ENCODE assay signal across 14 mouse cellular contexts in the genomic region with DNA sequence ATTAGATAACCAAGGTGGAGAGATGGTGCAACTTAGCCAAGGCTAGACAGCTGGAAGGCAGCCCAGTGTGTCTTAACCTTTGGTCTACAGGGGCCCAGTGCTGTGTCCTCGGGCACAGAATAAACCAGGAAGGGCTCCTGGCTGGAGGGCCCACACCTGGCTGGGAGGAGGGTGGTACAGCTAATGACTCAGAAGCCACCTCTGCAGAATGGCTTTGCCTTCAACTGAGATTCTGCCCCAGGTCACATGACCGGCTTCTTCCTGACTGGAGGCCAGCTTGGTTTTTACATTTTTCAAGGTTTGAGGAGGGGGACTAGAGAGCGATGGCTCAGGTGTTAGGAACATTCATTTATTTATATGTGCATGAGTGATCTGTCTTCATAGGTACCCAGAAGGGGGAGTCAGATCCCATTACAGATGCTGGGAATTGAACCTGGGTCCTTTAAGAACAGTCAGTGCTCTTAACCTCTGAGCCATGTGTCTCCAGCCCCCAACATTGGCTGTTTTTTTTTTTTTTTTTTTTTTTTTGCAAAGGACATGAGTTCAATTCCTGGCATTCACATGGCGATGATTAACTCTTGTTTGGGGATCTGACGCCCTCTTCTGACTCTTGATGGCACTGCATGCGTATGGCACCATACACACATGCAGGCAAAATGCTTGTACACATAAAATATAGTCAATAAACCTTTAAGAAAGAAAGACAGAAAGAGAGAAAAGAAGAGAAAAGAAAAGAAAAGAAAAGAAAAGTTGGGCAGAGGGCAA. TPM values are rescaled to one million over a fixed set of nuclear protein-coding genes. Genes with fewer than 3 reads are reported as not detected.
DNase-seq lines count a peak whose midpoint lies in the region; ATAC-seq and TF ChIP-seq lines count a peak whose summit lies in the region.
"Had no signal": no experiment of that assay in that cellular context is flagged by ENCODE, and none has a peak within 500 bp of the region (broad histone marks: within the 10 kb centered on the region; RNA-seq: fewer than 3 reads in every experiment).

No protein-coding gene starts in this region.

- DNase-seq in forebrain, embryonic 11.5 days (ENCODE audit: low spot score), result peak; percentile 51
- no peak for DNase-seq in forebrain, embryonic 10.5 days (ENCODE audit: extremely low spot score, low spot score)
- peak; percentile 32 for DNase-seq in thymus, postnatal 25 days
- DNase-seq in thymus, adult 2 months, result no peak
- DNase-seq in liver, adult 2 months (ENCODE audit: extremely low read depth, low read depth, low spot score), result no peak
- no peak for DNase-seq in stomach, postnatal 0 days (ENCODE audit: low spot score)
- no peak for DNase-seq in left cerebral cortex, adult 2 months (ENCODE audit: extremely low spot score in 1 of 2, low spot score in 2 of 2)
- DNase-seq in kidney, postnatal 10 days, result no peak
- DNase-seq: adrenal gland, adult 2 months; cerebellum, postnatal 36 days; kidney, adult 18-20 months had no signal

- H3K4me2 ChIP-seq in forebrain, embryonic 11.5 days (ENCODE audit: low read depth, low read length, severe bottlenecking), result no peak overlapping the region
- H3K4me2 ChIP-seq in stomach, postnatal 0 days (replicated peaks; ENCODE audit: low read depth), result no peak overlapping the region
- H3K4me2 ChIP-seq: forebrain, embryonic 15.5 days; midbrain, embryonic 11.5 days had no signal

- H3K4me3 ChIP-seq in forebrain, embryonic 11.5 days (ENCODE audit: low read depth, low read length), result no peak overlapping the region
- H3K4me3 ChIP-seq in forebrain, embryonic 10.5 days, result no peak overlapping the region
- no peak overlapping the region for H3K4me3 ChIP-seq in thymus, adult 2 months (ENCODE audit: control insufficient read depth, insufficient read depth, low read length)
- no peak overlapping the region for H3K4me3 ChIP-seq in liver, adult 2 months (ENCODE audit: insufficient read depth, low read depth, low read length)
- H3K4me3 ChIP-seq in stomach, postnatal 0 days (ENCODE audit: low read depth, low read length), result no peak overlapping the region
- H3K4me3 ChIP-seq in left cerebral cortex, adult 2 months, result no peak overlapping the region
- H3K4me3 ChIP-seq: forebrain, embryonic 15.5 days; heart, embryonic 13.5 days had no signal

- H3K4me1 ChIP-seq in forebrain, embryonic 11.5 days (replicated peaks; ENCODE audit: control insufficient read depth, insufficient read depth, low read length), result no peaks in the 10 kb centered on the region
- H3K4me1 ChIP-seq in forebrain, embryonic 10.5 days, result no peaks in the 10 kb centered on the region
- peaks cover 15% of the 10 kb centered on the region for H3K4me1 ChIP-seq in thymus, adult 2 months (replicated peaks; ENCODE audit: control insufficient read depth, insufficient read depth, low read length)
- peaks cover 7% of the 10 kb centered on the region for H3K4me1 ChIP-seq in liver, adult 2 months (ENCODE audit: control insufficient read depth, insufficient read depth, low read length)
- H3K4me1 ChIP-seq in stomach, postnatal 0 days (replicated peaks; ENCODE audit: control insufficient read depth, insufficient read depth), result no peaks in the 10 kb centered on the region

- no peaks in the 10 kb centered on the region for H3K27me3 ChIP-seq in forebrain, embryonic 11.5 days (ENCODE audit: control insufficient read depth, insufficient read depth, low read length)
- no peaks in the 10 kb centered on the region for H3K27me3 ChIP-seq in forebrain, embryonic 10.5 days (ENCODE audit: poor library complexity, severe bottlenecking)
- no peaks in the 10 kb centered on the region for H3K27me3 ChIP-seq in thymus, adult 2 months (ENCODE audit: control insufficient read depth, insufficient read depth, low read length)
- no peaks in the 10 kb centered on the region for H3K27me3 ChIP-seq in liver, adult 2 months (ENCODE audit: control insufficient read depth, insufficient read depth, low read length)
- no peaks in the 10 kb centered on the region for H3K27me3 ChIP-seq in stomach, postnatal 0 days (ENCODE audit: control insufficient read depth, insufficient read depth, low read length)
- H3K27me3 ChIP-seq: forebrain, embryonic 15.5 days; heart, embryonic 13.5 days had no signal

- no peak for TF ChIP-seq EP300 in stomach, postnatal 0 days (optimal IDR thresholded peaks at IDR 0.05)

- intact Hi-C loops in left cerebral cortex, adult 2 months (cut with DNase I), result no loop called here

- no peaks in the 10 kb centered on the region for H3K9me3 ChIP-seq in forebrain, embryonic 11.5 days (ENCODE audit: control insufficient read depth, low read length)
- no peaks in the 10 kb centered on the region for H3K9me3 ChIP-seq in forebrain, embryonic 10.5 days
- no peaks in the 10 kb centered on the region for H3K9me3 ChIP-seq in stomach, postnatal 0 days (ENCODE audit: control insufficient read depth, low read length)
- H3K9me3 ChIP-seq: forebrain, embryonic 15.5 days; heart, embryonic 13.5 days had no signal

- no peak overlapping the region for H3K27ac ChIP-seq in forebrain, embryonic 11.5 days (ENCODE audit: low read depth, low read length)
- H3K27ac ChIP-seq in forebrain, embryonic 10.5 days, result no peak overlapping the region
- H3K27ac ChIP-seq in thymus, adult 2 months (ENCODE audit: control insufficient read depth, insufficient read depth, low read length), result no peak overlapping the region; the same call in 1 of the 2 replicates
- no peak overlapping the region for H3K27ac ChIP-seq in liver, adult 2 months (replicated peaks; ENCODE audit: insufficient read depth, low read depth, low read length)
- no peak overlapping the region for H3K27ac ChIP-seq in stomach, postnatal 0 days (replicated peaks)
- no peak overlapping the region for H3K27ac ChIP-seq in left cerebral cortex, adult 2 months
- H3K27ac ChIP-seq: forebrain, embryonic 15.5 days; heart, embryonic 13.5 days had no signal

- ATAC-seq in forebrain, embryonic 11.5 days (replicated peaks; ENCODE audit: low FRiP score), result no peak
- ATAC-seq in stomach, postnatal 0 days (ENCODE audit: low FRiP score, low TSS enrichment), result peak; percentile 47; the same call in 1 of the 2 replicates
- ATAC-seq: forebrain, embryonic 15.5 days had no signal

- H3K36me3 ChIP-seq in forebrain, embryonic 11.5 days (ENCODE audit: control insufficient read depth, insufficient read depth, low read length), result peaks cover 3% of the 10 kb centered on the region; the same call in 1 of the 2 replicates
- H3K36me3 ChIP-seq in forebrain, embryonic 10.5 days (replicated peaks), result peaks cover 99% of the 10 kb centered on the region
- H3K36me3 ChIP-seq in thymus, adult 2 months (ENCODE audit: control insufficient read depth, insufficient read depth, low read length), result peaks cover 69% of the 10 kb centered on the region
- no peaks in the 10 kb centered on the region for H3K36me3 ChIP-seq in liver, adult 2 months (ENCODE audit: control insufficient read depth, insufficient read depth, low read length)
- H3K36me3 ChIP-seq in stomach, postnatal 0 days (ENCODE audit: control insufficient read depth, insufficient read depth, low read length), result no peaks in the 10 kb centered on the region
- H3K36me3 ChIP-seq: forebrain, embryonic 15.5 days had no signal

- 84% methylated on average over 6 of the region's 6 CpGs for WGBS in forebrain, embryonic 11.5 days
- WGBS in forebrain, embryonic 10.5 days, result 81% methylated on average over 6 of the region's 6 CpGs
- 88% methylated on average over 6 of the region's 6 CpGs for WGBS in thymus, adult 2 months
- WGBS in liver, adult 2 months, result 80% methylated on average over 6 of the region's 6 CpGs
- 91% methylated on average over 6 of the region's 6 CpGs for whole genome bisulfite sequencing in stomach, postnatal 0 days

- H3K79me2 ChIP-seq in liver, adult 2 months (ENCODE audit: control insufficient read depth, insufficient read depth, low read length), result no peaks in the 10 kb centered on the region

- no peak overlapping the region for H3K9ac ChIP-seq in forebrain, embryonic 11.5 days (ENCODE audit: low read length)
- H3K9ac ChIP-seq in liver, adult 2 months (ENCODE audit: low read depth, low read length), result no peak overlapping the region
- no peak overlapping the region for H3K9ac ChIP-seq in stomach, postnatal 0 days (ENCODE audit: low read length)
- H3K9ac ChIP-seq: forebrain, embryonic 15.5 days had no signal

- TF ChIP-seq POLR2A in thymus, adult 2 months (IDR thresholded peaks at IDR 0.05; ENCODE audit: control insufficient read depth, extremely low read depth, insufficient read depth, low read length, poor library complexity), result no peak
- no peak for TF ChIP-seq POLR2A in liver, adult 2 months (IDR thresholded peaks at IDR 0.05; ENCODE audit: extremely low read depth, insufficient read depth, low read length)

- no peak for TF ChIP-seq CTCF in thymus, adult 2 months (IDR thresholded peaks at IDR 0.05; ENCODE audit: borderline replicate concordance, control insufficient read depth, extremely low read depth, insufficient read depth, low read length, poor library complexity)
- TF ChIP-seq CTCF in liver, adult 2 months (IDR thresholded peaks at IDR 0.05; ENCODE audit: low read depth, low read length), result peak; percentile 53; the same call in 1 of the 2 replicates
- TF ChIP-seq CTCF in stomach, postnatal 0 days (IDR thresholded peaks at IDR 0.05; ENCODE audit: low read depth), result peak; percentile 61
- no peak; the same call in none of the 2 replicates for TF ChIP-seq CTCF in left cerebral cortex, adult 2 months (IDR thresholded peaks at IDR 0.05)

RNA-seq across cellular contexts. Expression of gene E2f2, which starts 17.0 kb away (rescaled TPM):
- 9.4 and 10.2 TPM in 2 replicates for polyA plus RNA-seq in forebrain, embryonic 11.5 days (2014; fragmentation: Nextera tagmentation; extraction: Ambion mirVana)
- polyA plus RNA-seq in forebrain, embryonic 10.5 days (2016; fragmentation: Nextera tagmentation; extraction: Ambion mirVana), result 10.3 and 11.4 TPM in 2 replicates
- polyA plus RNA-seq in thymus, adult 2 months (2012; rRNA removed), result 164 and 208 TPM in 2 replicates
- 0.40 and 0.46 TPM in 2 replicates for total RNA-seq in liver, adult 2 months (2014; rRNA removed)
- polyA plus RNA-seq in liver, adult 2 months (2012; rRNA removed), result 0.75 and 0.76 TPM in 2 replicates
- 0.91 and 1.5 TPM in 2 replicates for polyA plus RNA-seq in stomach, postnatal 0 days (2015; fragmentation: Nextera tagmentation; extraction: Ambion mirVana)
- 1 to 10 TPM in 1 of 2 experiments, under 1 TPM in 1; 0.36 to 1.3 TPM for total RNA-seq in left cerebral cortex, adult 2 months (2021)

RNA-seq across cellular contexts. Expression of gene Asap3, which starts 17.0 kb away (rescaled TPM):
- 4.1 and 4.3 TPM in 2 replicates for polyA plus RNA-seq in forebrain, embryonic 11.5 days (2014; fragmentation: Nextera tagmentation; extraction: Ambion mirVana)
- polyA plus RNA-seq in forebrain, embryonic 10.5 days (2016; fragmentation: Nextera tagmentation; extraction: Ambion mirVana), result 4.7 and 5.2 TPM in 2 replicates
- polyA plus RNA-seq in thymus, adult 2 months (2012; rRNA removed), result 4.1 and 4.4 TPM in 2 replicates
- 3.3 and 5.6 TPM in 2 replicates for total RNA-seq in liver, adult 2 months (2014; rRNA removed)
- polyA plus RNA-seq in liver, adult 2 months (2012; rRNA removed), result 5.2 and 5.8 TPM in 2 replicates
- polyA plus RNA-seq in stomach, postnatal 0 days (2015; fragmentation: Nextera tagmentation; extraction: Ambion mirVana), result 1.6 and 1.9 TPM in 2 replicates
- 1 to 10 TPM; 2.2 to 2.4 TPM for total RNA-seq in left cerebral cortex, adult 2 months (2021)

RNA-seq across cellular contexts. Expression of gene Id3, which starts 45.9 kb away (rescaled TPM):
- polyA plus RNA-seq in forebrain, embryonic 11.5 days (2014; fragmentation: Nextera tagmentation; extraction: Ambion mirVana), result 351 and 380 TPM in 2 replicates
- polyA plus RNA-seq in forebrain, embryonic 10.5 days (2016; fragmentation: Nextera tagmentation; extraction: Ambion mirVana), result 488 and 529 TPM in 2 replicates
- polyA plus RNA-seq in thymus, adult 2 months (2012; rRNA removed), result 312 and 357 TPM in 2 replicates
- total RNA-seq in liver, adult 2 months (2014; rRNA removed), result 33.2 and 47.4 TPM in 2 replicates
- polyA plus RNA-seq in liver, adult 2 months (2012; rRNA removed), result 181 and 274 TPM in 2 replicates
- polyA plus RNA-seq in stomach, postnatal 0 days (2015; fragmentation: Nextera tagmentation; extraction: Ambion mirVana), result 201 and 224 TPM in 2 replicates
- total RNA-seq in left cerebral cortex, adult 2 months (2021), result 10 to 100 TPM; 26.8 to 36.1 TPM

RNA-seq across cellular contexts. Expression of gene Tcea3, which starts 58.4 kb away (rescaled TPM):
- 1.1 and 1.6 TPM in 2 replicates for polyA plus RNA-seq in forebrain, embryonic 11.5 days (2014; fragmentation: Nextera tagmentation; extraction: Ambion mirVana)
- polyA plus RNA-seq in forebrain, embryonic 10.5 days (2016; fragmentation: Nextera tagmentation; extraction: Ambion mirVana), result 0.49 and 0.77 TPM in 2 replicates
- polyA plus RNA-seq in thymus, adult 2 months (2012; rRNA removed), result 0.66 and 1.8 TPM in 2 replicates
- total RNA-seq in liver, adult 2 months (2014; rRNA removed), result 34.8 and 39.3 TPM in 2 replicates
- polyA plus RNA-seq in liver, adult 2 months (2012; rRNA removed), result 20.1 and 28.9 TPM in 2 replicates
- 31.1 and 35.0 TPM in 2 replicates for polyA plus RNA-seq in stomach, postnatal 0 days (2015; fragmentation: Nextera tagmentation; extraction: Ambion mirVana)
- under 1 TPM; 0.68 to 0.93 TPM for total RNA-seq in left cerebral cortex, adult 2 months (2021)

Comparison
In these comparisons a context has a peak if more than half of its experiments do, and no peak if none do; other contexts are left out.
1. DNase-seq: peak in forebrain, embryonic 11.5 days (single experiment) and thymus, postnatal 25 days (single experiment); none in forebrain, embryonic 10.5 days (single experiment), thymus, adult 2 months (single experiment), liver, adult 2 months (single experiment), stomach, postnatal 0 days (single experiment), left cerebral cortex, adult 2 months (0 of 2) and kidney, postnatal 10 days (single experiment).
2. CTCF ChIP-seq: peak in liver, adult 2 months (single experiment) and stomach, postnatal 0 days (single experiment); none in thymus, adult 2 months (single experiment) and left cerebral cortex, adult 2 months (single experiment).
3. RNA of gene E2f2, which starts 17.0 kb away (polyA plus RNA-seq): 164 to 208 TPM in thymus, adult 2 months; 10.3 to 11.4 TPM in forebrain, embryonic 10.5 days, 9.4 to 10.2 TPM in forebrain, embryonic 11.5 days, 0.91 to 1.5 TPM in stomach, postnatal 0 days and 0.75 to 0.76 TPM in liver, adult 2 months; every median in the first group is over 10 times any median in the second.